Mouse (Mus musculus) spleen, postnatal 4 days (tissue): ENCODE data around the gene Rasgef1b.

Experiments
- DNase-seq, 2 experiments: peaks; one replicate each; pipeline ENCODE4 v3.0.0; 2022; ENCODE audit warnings: low spot score in 2 of 2

The Rasgef1b gene

GRCm38 (mm10) chr5:99374460-99374859 lies 354.4 kb downstream of the Rasgef1b start:
- DNase-seq, result no peak

DNA sequence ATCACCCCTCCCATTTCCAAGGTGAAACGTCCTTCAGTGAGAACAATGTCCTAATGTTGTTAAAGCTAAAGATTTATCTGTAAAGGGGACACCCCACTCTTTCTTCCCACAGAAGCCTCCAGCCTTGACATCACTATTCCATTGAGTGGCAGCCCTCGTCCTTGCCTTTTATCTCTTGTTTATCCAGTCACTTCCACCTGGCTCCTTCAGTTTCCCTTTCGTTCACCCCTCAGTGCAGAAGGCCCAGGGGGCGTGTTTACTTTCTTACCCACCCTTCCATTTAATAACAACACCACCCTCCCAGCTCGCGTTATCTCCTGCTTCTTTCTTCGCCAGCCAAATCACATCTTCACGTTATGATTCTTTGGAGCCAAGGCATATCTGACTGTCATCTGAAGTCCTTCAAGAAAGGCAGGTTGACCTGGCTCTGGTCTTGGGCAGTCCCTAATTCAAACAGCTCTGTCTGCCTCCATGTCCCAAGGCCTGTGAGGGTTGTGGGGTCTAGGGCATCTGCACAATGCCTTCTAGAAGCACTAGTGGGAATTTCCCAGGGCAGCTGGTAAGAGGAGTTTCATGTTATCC lies 355.2 kb downstream of the Rasgef1b start:
- no peak for DNase-seq

DNA sequence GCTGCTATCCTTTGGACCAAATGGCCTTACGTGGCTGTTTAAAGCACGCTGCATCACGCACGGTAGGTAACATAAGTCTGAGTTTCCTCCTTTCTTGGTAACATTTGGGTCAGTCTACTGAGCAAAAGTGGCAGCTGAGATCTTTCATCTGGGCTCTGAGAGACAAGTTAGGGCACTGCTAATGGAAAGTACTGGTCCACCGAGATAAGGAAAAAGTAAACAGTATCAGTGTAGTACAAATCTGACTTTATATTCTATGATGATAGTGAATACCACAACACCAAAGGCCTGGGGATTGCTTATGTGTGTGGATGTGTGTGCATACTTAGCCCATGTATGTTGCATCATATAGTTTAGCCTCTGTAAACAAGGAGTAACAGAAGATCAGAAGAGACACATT lies 358.2 kb downstream of the Rasgef1b start:
- no peak for DNase-seq

- DNase-seq, result no peak
Observed at GRCm38 (mm10) chr5:99369256-99369655, 359.6 kb downstream of the Rasgef1b start.

- no peak for DNase-seq
Observed at GRCm38 (mm10) chr5:99368615-99369014, 360.2 kb downstream of the Rasgef1b start.

DNA sequence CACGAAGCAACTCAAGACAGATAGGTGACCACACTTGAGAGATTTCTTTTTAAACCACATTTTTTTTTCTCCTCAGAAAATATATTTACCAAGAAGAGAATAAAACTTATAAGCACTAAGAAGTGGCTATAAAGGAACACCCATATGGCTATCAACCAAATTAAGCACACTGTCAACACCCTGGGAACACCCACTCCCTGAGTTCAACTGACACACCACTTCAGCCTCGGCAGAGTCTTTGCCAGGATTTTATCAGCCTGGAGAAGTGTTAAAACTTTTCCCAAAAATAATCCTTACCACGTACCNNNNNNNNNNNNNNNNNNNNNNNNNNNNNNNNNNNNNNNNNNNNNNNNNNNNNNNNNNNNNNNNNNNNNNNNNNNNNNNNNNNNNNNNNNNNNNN lies 368.3 kb downstream of the Rasgef1b start:
- no peak for DNase-seq

- no peak for DNase-seq
Observed at GRCm38 (mm10) chr5:99359251-99359650, 369.6 kb downstream of the Rasgef1b start.

DNA sequence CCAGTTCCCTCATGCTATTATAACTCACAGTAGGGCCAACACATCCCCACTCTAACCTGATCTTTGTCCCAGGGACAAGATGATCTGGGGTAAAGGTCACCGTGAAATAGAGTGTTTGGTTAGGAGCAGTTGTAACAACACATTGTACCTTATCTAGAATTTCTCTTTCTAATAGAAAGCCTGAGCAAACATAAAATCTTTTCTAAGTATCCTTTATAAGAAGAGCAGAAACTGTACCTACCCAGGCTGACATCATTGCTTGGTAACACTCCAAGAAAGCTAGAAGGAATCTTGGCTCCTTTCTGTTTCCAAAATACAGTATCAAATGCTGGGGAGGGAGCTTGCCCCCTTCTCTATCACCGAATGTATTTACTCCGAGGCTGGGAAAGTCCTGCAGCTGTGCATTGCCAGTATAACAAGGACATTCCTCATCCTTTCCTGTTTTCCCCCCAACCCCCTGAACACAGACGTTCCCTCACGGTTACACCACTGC lies 374.2 kb downstream of the Rasgef1b start:
- DNase-seq, result no peak

DNA sequence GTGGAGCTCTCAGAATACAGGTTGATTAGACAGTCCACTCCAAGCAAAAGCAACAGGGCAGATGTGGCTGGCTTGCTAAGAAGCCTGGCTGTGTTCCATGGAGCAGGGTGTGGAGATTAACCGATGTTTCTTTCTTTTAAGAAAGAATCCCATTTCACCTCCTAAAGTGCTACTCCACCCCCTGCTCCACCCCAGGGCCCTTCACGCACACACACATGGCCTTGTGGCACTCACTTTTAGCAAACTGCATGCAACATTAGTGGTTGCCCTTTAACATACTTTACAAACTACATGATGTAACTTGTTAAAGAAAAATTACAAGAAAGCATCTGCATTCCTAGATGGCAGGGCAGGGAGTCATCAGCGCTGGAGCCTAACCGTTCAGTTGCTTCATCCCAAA lies 378.8 kb downstream of the Rasgef1b start:
- no peak for DNase-seq

GRCm38 (mm10) chr5:99348257-99348849 lies 380.5 kb downstream of the Rasgef1b start:
- DNase-seq, result no peak

DNA sequence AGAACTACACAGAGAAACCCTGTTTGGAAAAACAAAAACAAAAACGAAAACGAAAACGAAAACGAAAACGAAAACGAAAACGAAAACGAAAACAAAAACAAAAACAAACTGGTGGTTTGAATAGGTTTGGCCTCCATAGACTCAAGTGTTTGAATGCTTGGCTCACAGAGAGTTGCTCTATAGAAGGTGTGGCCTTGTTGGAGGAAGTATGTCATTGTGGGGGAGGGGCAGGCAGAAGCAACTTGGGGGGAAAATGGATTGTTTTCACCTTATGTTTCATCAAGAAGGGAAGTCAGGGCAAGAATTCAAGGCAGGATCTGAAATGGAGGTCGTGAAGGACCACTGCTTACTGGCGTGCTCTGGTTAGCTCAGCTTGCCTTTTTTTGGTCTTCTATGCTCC lies 386.3 kb downstream of the Rasgef1b start:
- no peak for DNase-seq

DNA sequence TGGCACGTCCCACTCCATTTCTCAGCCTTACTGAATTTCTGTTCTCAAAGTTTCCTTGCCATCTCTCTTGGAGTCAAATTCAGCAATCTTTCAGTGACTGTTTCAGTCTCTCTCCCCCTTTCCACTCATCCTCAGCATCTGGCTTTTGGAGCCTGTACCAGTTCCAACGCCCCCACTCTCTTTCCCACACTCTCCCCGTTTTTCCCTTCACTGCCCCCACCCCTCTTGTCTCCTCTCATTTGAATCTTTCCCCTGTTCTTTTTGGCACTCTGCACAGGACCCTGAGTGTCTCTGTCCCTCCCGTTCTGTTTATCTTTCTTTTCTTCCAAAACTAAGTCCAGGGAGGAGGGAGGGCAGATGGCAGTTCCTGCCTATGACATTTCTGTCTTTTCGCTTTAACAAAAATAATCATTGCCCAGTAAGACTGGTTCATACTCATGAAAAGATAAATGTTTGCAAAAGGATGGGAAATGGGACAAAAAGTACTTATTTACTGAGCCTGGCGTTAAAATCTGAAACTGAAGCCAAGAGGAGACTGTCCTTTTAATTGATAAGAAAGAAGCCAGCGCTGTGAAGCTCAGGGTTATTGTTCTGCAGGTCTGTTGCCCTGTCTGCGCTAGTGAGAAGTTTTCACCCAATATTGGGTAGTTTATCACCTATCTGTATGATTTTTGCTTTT lies 388.4 kb downstream of the Rasgef1b start:
- DNase-seq, result no peak

DNA sequence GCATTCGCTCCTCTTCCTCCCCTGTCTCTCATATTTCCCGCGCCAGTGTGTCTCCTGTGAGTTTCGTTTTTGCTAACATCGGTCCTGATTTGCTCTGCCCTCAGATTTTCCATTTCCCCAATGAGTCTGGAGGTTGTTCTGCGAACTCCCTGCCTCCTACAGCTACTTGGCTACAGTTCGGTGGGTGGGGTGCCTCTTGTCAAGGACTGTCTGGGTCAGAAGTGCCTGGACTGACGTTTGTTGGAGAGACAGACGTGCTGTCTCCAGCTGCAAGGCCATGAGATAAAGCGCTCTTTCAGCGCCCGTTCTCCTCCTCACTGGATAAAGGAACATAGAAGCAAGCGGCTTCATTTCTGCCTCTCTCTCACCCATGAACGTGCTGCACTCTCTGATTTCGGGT lies 389.1 kb downstream of the Rasgef1b start:
- DNase-seq, result no peak

GRCm38 (mm10) chr5:99338826-99339225 lies 390.0 kb downstream of the Rasgef1b start:
- no peak for DNase-seq

- peak in 1 of 2 experiments; percentile 46 for DNase-seq
Observed at GRCm38 (mm10) chr5:99336427-99336826, 392.4 kb downstream of the Rasgef1b start.

DNA sequence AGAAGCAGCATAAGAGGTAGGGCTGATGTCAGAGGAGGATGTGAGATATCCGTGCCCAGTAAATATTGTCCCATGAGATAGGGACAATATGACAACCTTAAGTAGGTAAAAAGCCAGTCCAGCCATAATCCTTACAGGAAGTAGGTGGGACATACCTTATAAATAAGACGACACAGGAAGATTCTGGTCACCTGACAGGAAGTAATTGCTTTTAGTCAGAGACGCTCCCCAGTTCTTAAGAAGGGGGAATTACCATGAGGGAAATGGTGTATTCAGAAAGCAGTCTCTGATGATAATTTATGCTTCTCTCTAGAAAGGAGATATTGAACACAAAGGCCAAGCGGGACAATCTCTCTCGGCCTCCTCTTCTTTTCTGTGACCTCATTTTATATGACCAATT lies 394.8 kb downstream of the Rasgef1b start:
- DNase-seq, result no peak

- DNase-seq, result no peak
Observed at GRCm38 (mm10) chr5:99332021-99332420, 396.8 kb downstream of the Rasgef1b start.

DNA sequence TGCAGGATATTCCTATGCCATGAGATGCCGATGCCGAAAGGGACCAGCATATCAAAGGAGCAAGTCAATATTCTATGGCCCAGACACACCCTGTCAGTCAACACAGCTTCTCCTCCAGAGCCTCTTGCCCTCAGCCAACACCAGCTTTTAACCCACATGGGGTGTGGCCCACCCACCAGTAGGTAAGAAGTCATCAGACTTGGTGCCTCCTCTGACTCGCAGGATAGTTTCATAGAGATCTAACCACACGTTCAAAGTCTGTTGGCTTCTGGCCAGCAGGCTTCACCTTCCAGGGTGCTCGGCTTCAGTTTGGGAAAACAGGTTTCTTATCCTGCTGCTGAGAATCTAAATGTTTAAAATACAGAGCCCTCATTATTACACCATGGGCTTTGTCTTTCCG lies 399.8 kb downstream of the Rasgef1b start:
- DNase-seq, result no peak

- no peak for DNase-seq
Observed at GRCm38 (mm10) chr5:99327019-99327418, 401.8 kb downstream of the Rasgef1b start.

DNA sequence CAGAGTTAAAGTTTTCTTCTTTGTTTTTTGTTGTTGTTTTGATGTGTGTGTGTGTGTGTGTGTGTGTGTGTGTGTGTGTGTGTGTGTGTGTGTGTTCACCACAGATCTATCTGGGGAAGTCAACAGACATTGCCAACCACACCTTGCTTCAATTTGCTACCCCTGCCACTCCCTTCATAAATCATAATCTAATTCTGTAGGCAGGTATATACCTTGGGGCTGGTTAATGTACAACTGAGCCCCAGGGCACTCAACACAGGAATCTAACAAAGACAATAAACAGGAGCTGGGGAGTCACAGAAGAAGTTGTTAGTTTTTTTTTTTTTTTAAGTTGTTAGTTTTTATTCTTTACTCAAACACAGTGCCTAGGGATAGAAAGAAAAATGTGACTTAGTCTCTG lies 403.6 kb downstream of the Rasgef1b start:
- no peak for DNase-seq

DNA sequence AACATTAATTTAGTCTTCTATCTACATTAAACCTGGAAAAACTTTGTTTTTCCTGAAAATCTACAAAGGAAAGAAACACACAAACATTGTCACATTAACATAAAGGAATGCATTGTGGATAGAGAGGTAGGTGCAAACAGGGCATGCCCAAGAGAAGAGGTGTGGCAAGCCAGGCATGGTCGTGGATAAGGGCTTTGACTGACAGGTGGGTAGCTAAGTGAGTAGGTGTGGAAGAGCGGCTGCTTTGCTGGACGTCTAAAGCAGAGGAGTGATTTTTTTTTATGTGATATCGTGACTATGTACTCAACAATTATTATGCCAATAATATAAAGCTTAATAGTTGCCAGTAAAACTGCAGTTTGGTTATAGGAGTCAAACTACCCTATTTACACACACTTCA lies 408.1 kb downstream of the Rasgef1b start:
- DNase-seq, result no peak

GRCm38 (mm10) chr5:99297939-99298338 lies 430.9 kb downstream of the Rasgef1b start:
- DNase-seq, result no peak

DNA sequence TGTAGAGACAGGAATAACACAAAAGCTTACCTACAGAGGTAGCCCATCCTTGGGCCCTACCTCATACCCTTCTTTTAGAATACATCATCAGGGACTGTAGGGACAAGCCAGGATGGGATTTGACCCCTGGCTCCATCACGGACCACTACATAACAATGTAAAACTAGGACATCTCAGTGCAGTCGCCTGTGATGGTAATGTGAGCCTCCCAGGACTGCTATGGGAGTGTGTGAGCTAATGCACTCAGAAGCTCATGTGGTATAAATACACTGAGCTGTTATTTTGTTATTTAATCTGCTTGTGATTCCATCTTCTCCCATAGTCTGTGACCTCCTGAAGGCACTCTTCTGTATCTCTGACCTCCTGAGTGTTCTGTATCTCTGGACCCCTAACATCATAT lies 432.5 kb downstream of the Rasgef1b start:
- DNase-seq, result no peak
